ENCODE assay signal across 8 mouse cellular contexts in the genomic region with DNA sequence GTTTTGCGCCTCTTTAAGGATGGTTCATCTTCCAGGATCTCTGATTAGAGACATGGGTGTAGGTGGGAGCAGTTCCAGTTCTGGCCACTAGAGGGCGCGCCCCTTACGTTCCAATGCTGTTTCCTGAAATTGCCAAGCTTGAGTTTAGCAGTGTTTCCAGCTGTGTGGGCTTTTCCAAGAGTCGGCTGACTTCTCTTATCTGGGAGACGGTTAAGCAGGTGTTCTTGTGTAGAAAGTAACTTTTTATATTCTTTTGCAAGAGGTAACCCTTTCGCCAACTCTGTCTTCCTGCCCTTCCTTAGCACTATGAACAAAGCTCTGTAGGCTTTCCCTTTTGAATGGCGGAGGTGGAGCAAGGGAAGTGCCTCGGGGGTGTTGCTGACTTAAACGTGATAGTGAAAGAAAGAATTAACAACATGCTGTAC. TPM values are rescaled to one million over a fixed set of nuclear protein-coding genes. Genes with fewer than 3 reads are reported as not detected.
DNase-seq lines count a peak whose midpoint lies in the region; ATAC-seq and TF ChIP-seq lines count a peak whose summit lies in the region.

No protein-coding gene starts in this region.

- no peak for ATAC-seq in embryonic facial prominence, embryonic 12.5 days (ENCODE audit: insufficient number of reproducible peaks, insufficient read depth, low FRiP score, low TSS enrichment)
- ATAC-seq in midbrain, embryonic 12.5 days (ENCODE audit: low FRiP score, low read depth), result no peak

- 0 out of 2 replicates have a peak overlapping the region, but pooled peaks have one; percentile 7 for H3K4me3 ChIP-seq in embryonic facial prominence, embryonic 12.5 days
- peak overlapping the region; percentile 27; the same call in 1 of the 2 replicates for H3K4me3 ChIP-seq in limb, embryonic 10.5 days
- H3K4me3 ChIP-seq in midbrain, embryonic 12.5 days, result no peak overlapping the region
- H3K4me3 ChIP-seq in small intestine, adult 2 months (ENCODE audit: low read depth, low read length), result peak overlapping the region; percentile 6; the same call in 1 of the 2 replicates

- peak; percentile 76 for DNase-seq in 416B (ENCODE audit: low read depth)
- peak; percentile 78 to 85 for DNase-seq in adrenal gland, postnatal 36 days
- DNase-seq in heart, adult 11 months, result peak; percentile 95
- DNase-seq in kidney, adult 11 months, result peak; percentile 49
- peak; percentile 89 for DNase-seq in limb, embryonic 10.5 days (ENCODE audit: low spot score)

- H3K9ac ChIP-seq in embryonic facial prominence, embryonic 12.5 days, result no peak overlapping the region
- H3K9ac ChIP-seq in midbrain, embryonic 12.5 days (replicated peaks), result no peak overlapping the region

- peak overlapping the region; percentile 35 for H3K4me2 ChIP-seq in embryonic facial prominence, embryonic 12.5 days (replicated peaks)
- H3K4me2 ChIP-seq in midbrain, embryonic 12.5 days (replicated peaks), result peak overlapping the region; percentile 38

- 9% methylated on average over 10 of the region's 10 CpGs for WGBS in embryonic facial prominence, embryonic 12.5 days
- 20% methylated on average over 10 of the region's 10 CpGs for WGBS in limb, embryonic 10.5 days
- 16% methylated on average over 10 of the region's 10 CpGs for WGBS in midbrain, embryonic 12.5 days
- WGBS in small intestine, adult 2 months, result 4% methylated on average over 10 of the region's 10 CpGs

- H3K36me3 ChIP-seq in embryonic facial prominence, embryonic 12.5 days, result peaks cover 27% of the 10 kb centered on the region
- H3K36me3 ChIP-seq in limb, embryonic 10.5 days, result peaks cover 31% of the 10 kb centered on the region
- H3K36me3 ChIP-seq in midbrain, embryonic 12.5 days, result peaks cover 32% of the 10 kb centered on the region
- H3K36me3 ChIP-seq in small intestine, adult 2 months (ENCODE audit: control insufficient read depth, insufficient read depth, low read length), result peaks cover 21% of the 10 kb centered on the region

- peak; percentile 97; the same call in 1 of the 2 replicates for TF ChIP-seq CTCF in small intestine, adult 2 months (IDR thresholded peaks at IDR 0.05; ENCODE audit: extremely low read depth, insufficient read length, insufficient replicate concordance, low read depth, low read length)

- H3K4me1 ChIP-seq in embryonic facial prominence, embryonic 12.5 days, result peaks cover 4% of the 10 kb centered on the region; the same call in 1 of the 2 replicates
- H3K4me1 ChIP-seq in limb, embryonic 10.5 days, result peaks cover 7% of the 10 kb centered on the region; the same call in 1 of the 2 replicates
- 0 out of 2 replicates have a peak, but pooled peaks cover 2% of the 10 kb centered on the region for H3K4me1 ChIP-seq in midbrain, embryonic 12.5 days
- no peaks in the 10 kb centered on the region; the same call in 1 of the 2 replicates for H3K4me1 ChIP-seq in small intestine, adult 2 months (ENCODE audit: control insufficient read depth, insufficient read depth, insufficient read length, low read length)

- TF ChIP-seq POLR2A in small intestine, adult 2 months (IDR thresholded peaks at IDR 0.05; ENCODE audit: low read depth, low read length), result no peak

- no peaks in the 10 kb centered on the region for H3K9me3 ChIP-seq in embryonic facial prominence, embryonic 12.5 days
- H3K9me3 ChIP-seq in limb, embryonic 10.5 days (replicated peaks), result no peaks in the 10 kb centered on the region
- H3K9me3 ChIP-seq in midbrain, embryonic 12.5 days, result no peaks in the 10 kb centered on the region

- no peaks in the 10 kb centered on the region for H3K27me3 ChIP-seq in embryonic facial prominence, embryonic 12.5 days
- H3K27me3 ChIP-seq in limb, embryonic 10.5 days (ENCODE audit: low read depth, poor library complexity, severe bottlenecking), result no peaks in the 10 kb centered on the region
- peaks cover 4% of the 10 kb centered on the region; the same call in 1 of the 2 replicates for H3K27me3 ChIP-seq in midbrain, embryonic 12.5 days
- H3K27me3 ChIP-seq in small intestine, adult 2 months (ENCODE audit: control insufficient read depth, insufficient read depth, low read length), result no peaks in the 10 kb centered on the region

- no peak overlapping the region for H3K27ac ChIP-seq in embryonic facial prominence, embryonic 12.5 days
- H3K27ac ChIP-seq in limb, embryonic 10.5 days, result peak overlapping the region; percentile 30; the same call in 1 of the 2 replicates
- H3K27ac ChIP-seq in midbrain, embryonic 12.5 days (replicated peaks), result no peak overlapping the region
- no peak overlapping the region for H3K27ac ChIP-seq in small intestine, adult 2 months (ENCODE audit: insufficient read depth, low read depth, low read length)

RNA-seq across cellular contexts. Expression of gene Tm2d3, which starts 13.9 kb away (rescaled TPM):
- 10 to 100 TPM; 59.4 to 60.7 TPM for total RNA-seq in adrenal gland, postnatal 36 days (2021)
- polyA plus RNA-seq in embryonic facial prominence, embryonic 12.5 days (2016; fragmentation: Nextera tagmentation; extraction: Ambion mirVana), result 68.7 and 71.9 TPM in 2 replicates
- 73.3 and 75.1 TPM in 2 replicates for polyA plus RNA-seq in limb, embryonic 10.5 days (2016; fragmentation: Nextera tagmentation; extraction: Ambion mirVana)
- polyA plus RNA-seq in midbrain, embryonic 12.5 days (2016; fragmentation: Nextera tagmentation; extraction: Ambion mirVana), result 67.0 and 71.1 TPM in 2 replicates
- 43.8 and 68.1 TPM in 2 replicates for polyA plus RNA-seq in small intestine, adult 2 months (2012; rRNA removed)
